Mouse (Mus musculus) retina, embryonic 14.5 days (tissue): Measurements from ENCODE around the gene Nradd.
A peak's percentile ranks its signal among the peaks of the same experiment; 100 is the strongest.

Source experiments
- DNase-seq: peaks from one replicate; pipeline ENCODE4 v3.0.0-alpha.2; 2015; ENCODE audit warnings: low spot score

Gene Nradd

GRCm38 (mm10) chr9:110624361-110625166, at the start of gene Nradd:
TSS of gene Nradd (minus strand) at chr9:110624452.
- DNase-seq = peak; percentile 95

GRCm38 (mm10) chr9:110673107-110673752, 49.0 kb upstream of the Nradd start:
- DNase-seq = no peak

- peak; percentile 60 for DNase-seq
These were observed 48.3 kb upstream of the Nradd start for GRCm38 (mm10) chr9:110672462-110673106.

GRCm38 (mm10) chr9:110669785-110670184, 45.5 kb upstream of the Nradd start:
- DNase-seq = no peak

- no peak for DNase-seq
These were observed 44.5 kb upstream of the Nradd start for GRCm38 (mm10) chr9:110668601-110669293.

- no peak for DNase-seq
These were observed 43.1 kb upstream of the Nradd start for GRCm38 (mm10) chr9:110667219-110667836.

GRCm38 (mm10) chr9:110666374-110666773, 42.1 kb upstream of the Nradd start:
- DNase-seq = no peak

- DNase-seq = no peak
These were observed 41.7 kb upstream of the Nradd start for GRCm38 (mm10) chr9:110665912-110666311.

- no peak for DNase-seq
These were observed 38.6 kb upstream of the Nradd start for GRCm38 (mm10) chr9:110662844-110663243.

GRCm38 (mm10) chr9:110660856-110661612, 36.8 kb upstream of the Nradd start:
- no peak for DNase-seq

- no peak for DNase-seq
These were observed 36.0 kb upstream of the Nradd start for GRCm38 (mm10) chr9:110660208-110660607.

GRCm38 (mm10) chr9:110659521-110659920, 35.3 kb upstream of the Nradd start:
- DNase-seq = no peak

- no peak for DNase-seq
These were observed 33.3 kb upstream of the Nradd start for GRCm38 (mm10) chr9:110657474-110658078.

GRCm38 (mm10) chr9:110656249-110657221, 32.3 kb upstream of the Nradd start, which contains the start of gene Ccdc12:
TSS of gene Ccdc12 (plus strand) at chr9:110656503.
- peak; percentile 98 for DNase-seq

- DNase-seq = no peak
These were observed 31.4 kb upstream of the Nradd start for GRCm38 (mm10) chr9:110655651-110656007.

- no peak for DNase-seq
These were observed 30.7 kb upstream of the Nradd start for GRCm38 (mm10) chr9:110654726-110655650.

GRCm38 (mm10) chr9:110653655-110654461, 29.6 kb upstream of the Nradd start, which contains the start of gene Nbeal2:
TSS of gene Nbeal2 (minus strand) at chr9:110654161.
- DNase-seq = peak; percentile 91
